Mouse (Mus musculus) lung, adult 2 months (tissue): ENCODE results near the gene Vamp1. TPM values are rescaled to one million over a fixed set of nuclear protein-coding genes. Genes with fewer than 3 reads are reported as not detected.
A peak's percentile ranks its signal among the peaks of the same experiment; 100 is the strongest.
"Not testable (repeated sequence)": the region's sequence is repeated elsewhere in the genome, so short reads cannot be mapped to it uniquely, and the experiment has no call there.

Experiments
- DNase-seq: peaks from one replicate; pipeline ENCODE4 v3.0.0; 2022
- H3K4me1 ChIP-seq: fragments of 200-500 bp; 2 replicates; pipeline ENCODE4 v1.6.1; 2011; ENCODE audit warnings: low read length; ENCODE audit not compliant: control insufficient read depth, insufficient read depth
- H3K4me3 ChIP-seq: fragments of 200-500 bp; replicated peaks from 2 replicates; pipeline ENCODE3; 2011; ENCODE audit warnings: low read depth, mild to moderate bottlenecking, control low read depth, low read length; ENCODE audit errors: extremely low read depth
- CTCF ChIP-seq: fragments of 200-500 bp; IDR thresholded peaks from 2 replicates; pipeline ENCODE4 v1.5.1; 2011; ENCODE audit warnings: mild to moderate bottlenecking, low read length, control low read depth; ENCODE audit not compliant: insufficient read depth
- POLR2A ChIP-seq: fragments of 200-500 bp; IDR thresholded peaks from 2 replicates; pipeline ENCODE4 v1.6.1; 2011; ENCODE audit warnings: low read depth, mild to moderate bottlenecking, control low read depth, low read length, borderline replicate concordance; ENCODE audit errors: extremely low read depth
- WGBS: fragments of 180-500 bp; shearing (Covaris S2); methylation state at CpG from one replicate; pipeline ENCODE4 v1.1.7; 2018; 5-methylcytosine and 5-hydroxymethylcytosine counted together
- polyA plus RNA-seq: library from polyadenylated mRNA; depleted of rRNA; stranded (reverse); fragments of >200 nt; gene quantifications from 2 replicates; pipeline ENCODE4 v1.2.3, GENCODE M21; 2012

Gene Vamp1
- polyA plus RNA-seq, 1 experiment, result 22.0 TPM

DNA sequence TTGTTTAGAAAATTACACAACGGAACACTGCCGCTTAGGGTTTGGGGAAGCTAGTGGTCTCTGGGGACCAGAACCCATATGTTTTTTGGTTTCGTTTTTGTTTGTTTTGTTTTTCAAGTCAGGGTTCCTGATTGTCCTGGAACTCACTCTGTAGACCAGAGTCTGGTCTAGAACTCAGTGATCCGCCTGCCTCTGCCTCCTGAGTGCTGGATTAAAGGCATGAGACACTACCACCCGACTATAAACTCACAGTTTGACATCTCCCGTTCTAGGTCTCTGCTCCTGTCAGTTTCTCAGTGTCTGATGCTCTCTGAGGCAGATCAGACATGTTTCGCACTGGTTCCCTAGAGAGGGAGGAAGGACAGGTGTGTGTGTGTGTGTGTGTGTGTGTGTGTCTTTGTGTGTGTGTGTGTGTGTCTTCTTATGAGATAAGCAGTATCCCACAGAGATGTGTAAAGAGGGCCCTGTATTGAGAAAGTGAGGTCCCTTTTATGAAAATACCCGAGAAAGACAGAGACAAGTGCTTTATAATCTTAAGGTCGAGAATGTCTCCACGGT is 57.0 kb downstream of the Vamp1 start:
- 69% methylated on average over 10 of the region's 10 CpGs for WGBS
- DNase-seq, result no peak
- TF ChIP-seq CTCF (no peak), POLR2A (no peak)
- H3K4me1 ChIP-seq, result no peaks in the 10 kb centered on the region
- H3K4me3 ChIP-seq, result no peak overlapping the region

- DNase-seq, result peak; percentile 25
- WGBS, result 41% methylated on average over 15 of the region's 15 CpGs
- peak; percentile 63 for TF ChIP-seq CTCF
- no peak for TF ChIP-seq POLR2A
These were observed 59.7 kb downstream of the Vamp1 start for GRCm38 (mm10) chr6:125274841-125275563.

GRCm38 (mm10) chr6:125279729-125280128 is 64.4 kb downstream of the Vamp1 start:
- H3K4me3 ChIP-seq, result no peak overlapping the region
- no peak for DNase-seq
- TF ChIP-seq POLR2A, result no peak
- TF ChIP-seq CTCF, result no peak
- no peaks in the 10 kb centered on the region for H3K4me1 ChIP-seq
- 58% methylated on average over 8 of the region's 8 CpGs for WGBS

More at GRCm38 (mm10) chr6:125274841-125275563, 59.7 kb downstream of the Vamp1 start:
- Histone ChIP-seq H3K4me1 (no peaks in the 10 kb centered on the region), H3K4me3 (no peak overlapping the region)

GRCm38 (mm10) chr6:125282721-125283120 is 67.4 kb downstream of the Vamp1 start:
- WGBS, result 86% methylated on average over 13 of the region's 13 CpGs
- not testable (repeated sequence) for H3K4me3 ChIP-seq, DNase-seq, H3K4me1 ChIP-seq

DNA sequence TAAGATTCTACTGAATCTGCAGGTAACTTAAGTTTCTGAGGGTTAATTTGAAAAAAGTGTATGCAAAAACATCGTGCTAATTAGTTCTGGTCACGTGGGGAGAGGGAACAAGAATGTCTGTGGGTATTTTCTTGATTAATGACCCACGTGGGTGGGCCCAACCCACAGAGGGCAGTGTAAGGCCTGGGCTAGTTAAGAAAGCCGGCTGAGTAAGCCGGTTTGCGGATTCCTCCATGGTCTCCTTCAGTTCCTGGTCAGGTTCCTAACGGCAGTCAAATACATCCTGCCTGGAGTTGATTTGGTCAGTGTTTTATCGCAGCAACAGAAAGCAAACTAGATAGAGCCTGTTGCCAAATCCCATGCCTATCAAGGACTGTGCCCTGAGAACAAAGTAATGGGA is 68.9 kb downstream of the Vamp1 start:
- TF ChIP-seq CTCF, result no peak
- TF ChIP-seq POLR2A, result no peak
- 35% methylated on average over 8 of the region's 8 CpGs for WGBS
- Histone ChIP-seq H3K4me3 (no peak overlapping the region), H3K4me1 (no peaks in the 10 kb centered on the region)
- no peak for DNase-seq

- DNase-seq, result no peak
- WGBS, result 92% methylated on average over 7 of the region's 7 CpGs
- Histone ChIP-seq H3K4me1 (no peaks in the 10 kb centered on the region), H3K4me3 (no peak overlapping the region)
- TF ChIP-seq CTCF (no peak), POLR2A (no peak)
These were observed 69.4 kb downstream of the Vamp1 start for GRCm38 (mm10) chr6:125284751-125285150.

- no peak for TF ChIP-seq CTCF
- TF ChIP-seq POLR2A, result no peak
- DNase-seq, result no peak
- Histone ChIP-seq H3K4me3 (no peak within 1 kb of the TSS), H3K4me1 (no peaks in the 10 kb centered on the region)
- 95% methylated on average over 22 of the region's 22 CpGs for WGBS
These were observed 70.5 kb downstream of the Vamp1 start, which contains the start of gene Tuba3a for GRCm38 (mm10) chr6:125285890-125286289. Tuba3a (minus strand) TSS chr6:125286042.

DNA sequence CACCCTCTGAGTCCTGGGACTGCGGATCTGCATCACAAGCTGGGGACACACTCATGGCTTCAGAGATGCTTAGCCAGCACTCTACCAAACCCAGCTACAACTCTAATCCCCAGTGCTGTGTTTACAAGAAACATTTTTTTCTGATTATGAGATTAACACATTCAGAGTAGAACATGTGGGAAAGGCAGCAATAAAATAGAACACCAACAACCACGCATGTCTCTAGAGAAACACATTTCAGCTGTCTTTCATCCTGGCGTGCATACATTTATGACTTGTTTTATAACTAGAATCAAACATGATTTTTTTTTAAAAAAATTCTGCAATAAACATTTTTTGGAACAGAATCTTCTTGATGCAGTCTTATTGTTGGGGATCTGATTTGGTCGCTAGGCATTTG is 71.6 kb downstream of the Vamp1 start:
- 80% methylated on average over 4 of the region's 4 CpGs for WGBS
- Histone ChIP-seq H3K4me1 (no peaks in the 10 kb centered on the region), H3K4me3 (no peak overlapping the region)
- no peak for DNase-seq
- no peak for TF ChIP-seq POLR2A
- no peak for TF ChIP-seq CTCF

DNA sequence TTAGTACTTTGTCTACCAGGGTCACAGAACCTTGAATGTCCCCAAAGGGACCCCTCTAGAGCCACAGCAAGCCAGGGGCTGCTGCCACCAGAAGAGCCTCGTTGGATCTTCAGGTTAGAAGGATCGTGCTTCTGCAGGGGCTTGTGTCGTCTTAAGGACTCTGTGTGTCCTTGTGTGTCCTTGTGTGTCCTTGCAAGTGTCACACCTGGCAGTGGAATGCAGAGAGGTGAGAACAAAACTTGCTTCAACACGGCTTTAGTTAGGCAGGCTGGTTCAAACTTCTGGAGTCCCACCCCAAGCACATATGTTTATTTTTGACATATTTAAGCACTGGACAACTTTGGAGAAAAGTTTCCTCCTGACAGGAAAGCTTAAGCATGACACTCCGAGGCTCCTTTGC is 73.4 kb downstream of the Vamp1 start:
- Histone ChIP-seq H3K4me3 (no peak overlapping the region), H3K4me1 (no peaks in the 10 kb centered on the region)
- TF ChIP-seq CTCF (no peak), POLR2A (no peak)
- no peak for DNase-seq
- WGBS, result 52% methylated on average over 5 of the region's 5 CpGs

GRCm38 (mm10) chr6:125291329-125291728 is 76.0 kb downstream of the Vamp1 start:
- no peak overlapping the region for H3K4me3 ChIP-seq
- DNase-seq, result no peak
- no peaks in the 10 kb centered on the region for H3K4me1 ChIP-seq
- TF ChIP-seq POLR2A (no peak), CTCF (no peak)
- whole genome bisulfite sequencing, result 70% methylated on average over 4 of the region's 4 CpGs
